Mouse (Mus musculus) erythroblast, embryonic 14.5 days (primary cell): ENCODE results near the gene Otor.

ENCODE experiments used
- GATA1 ChIP-seq: IDR thresholded peaks from 2 replicates; pipeline ENCODE4 v1.6.1; 2012; ENCODE audit warnings: low read length, inconsistent platforms, mixed read lengths
- TAL1 ChIP-seq: IDR thresholded peaks from 3 replicates; pipeline ENCODE4 v1.6.1; 2012; ENCODE audit warnings: low read length, inconsistent platforms, mixed read lengths

DNA sequence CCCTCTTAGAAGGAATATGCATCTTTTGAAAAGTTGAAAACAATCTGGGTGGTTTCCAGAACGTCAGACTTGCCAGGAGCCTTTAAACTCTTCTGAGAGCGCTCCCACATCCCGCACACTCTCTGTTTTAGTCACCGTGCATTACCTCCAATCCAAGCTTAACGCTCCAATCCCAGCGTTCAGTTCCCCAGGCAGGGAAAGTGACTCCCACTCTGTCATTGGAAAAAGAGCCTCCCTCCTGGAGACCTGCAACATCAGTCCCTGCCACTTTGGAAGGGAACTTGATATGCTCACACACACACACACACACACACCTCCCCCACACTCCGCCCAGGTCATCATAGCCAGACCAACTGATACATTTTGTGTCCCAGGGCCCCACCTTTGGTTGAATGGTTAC lies 39.9 kb downstream of the Otor start:
- no peak for TF ChIP-seq TAL1
- TF ChIP-seq GATA1 = no peak
